Mouse (Mus musculus) embryonic facial prominence, embryonic 13.5 days (tissue): ENCODE measurements at regions not wholly inside any gene's neighbourhood (a gene's known extent, or its start where the extent isn't known, plus 50 kb on each side); places are given as distances from the start of the nearest gene placed in this dataset.
A peak's percentile ranks its signal among the peaks of the same experiment; 100 is the strongest.
"Not testable (repeated sequence)": the region's sequence is repeated elsewhere in the genome, so short reads cannot be mapped to it uniquely, and the experiment has no call there.

Experiments
- ATAC-seq: fragments of 200-750 bp; cut with Nextera tagmentation; 2 replicates; pipeline ENCODE4 v1.8.0; 2017; ENCODE audit warnings: low read depth; ENCODE audit not compliant: insufficient number of reproducible peaks, insufficient read depth, low FRiP score, low TSS enrichment
- H3K27ac ChIP-seq: fragments of 300-500 bp; sonication (generic); 2 replicates; pipeline ENCODE4 v1.5.1; 2015; ENCODE audit warnings: moderate library complexity, mild to moderate bottlenecking, inconsistent platforms
- H3K27me3 ChIP-seq: fragments of 300-500 bp; sonication (generic); 2 replicates; pipeline ENCODE4 v1.6.1; 2015; ENCODE audit warnings: mild to moderate bottlenecking, inconsistent platforms
- H3K36me3 ChIP-seq: fragments of 300-500 bp; sonication (generic); 2 replicates; pipeline ENCODE4 v1.6.1; 2015; ENCODE audit warnings: mild to moderate bottlenecking, inconsistent platforms
- H3K4me1 ChIP-seq: fragments of 300-500 bp; sonication (generic); 2 replicates; pipeline ENCODE4 v1.6.1; 2015; ENCODE audit warnings: inconsistent platforms
- H3K4me2 ChIP-seq: fragments of 300-500 bp; sonication (generic); 2 replicates; pipeline ENCODE4 v1.6.1; 2015; ENCODE audit warnings: moderate library complexity, mild to moderate bottlenecking, inconsistent platforms
- H3K4me3 ChIP-seq: fragments of 300-500 bp; sonication (generic); 2 replicates; pipeline ENCODE4 v1.5.1; 2015; ENCODE audit warnings: mild to moderate bottlenecking, inconsistent platforms
- H3K9ac ChIP-seq: fragments of 300-500 bp; sonication (generic); 2 replicates; pipeline ENCODE4 v1.6.1; 2015; ENCODE audit warnings: mild to moderate bottlenecking, inconsistent platforms
- H3K9me3 ChIP-seq: fragments of 300-500 bp; sonication (generic); 2 replicates; pipeline ENCODE4 v1.6.1; 2016; ENCODE audit warnings: inconsistent platforms
- WGBS: fragments of 180-500 bp; shearing (Covaris S2); methylation state at CpG from one replicate; pipeline ENCODE4 v1.1.7; 2015; ENCODE audit warnings: mixed read lengths; 5-methylcytosine and 5-hydroxymethylcytosine counted together

DNA sequence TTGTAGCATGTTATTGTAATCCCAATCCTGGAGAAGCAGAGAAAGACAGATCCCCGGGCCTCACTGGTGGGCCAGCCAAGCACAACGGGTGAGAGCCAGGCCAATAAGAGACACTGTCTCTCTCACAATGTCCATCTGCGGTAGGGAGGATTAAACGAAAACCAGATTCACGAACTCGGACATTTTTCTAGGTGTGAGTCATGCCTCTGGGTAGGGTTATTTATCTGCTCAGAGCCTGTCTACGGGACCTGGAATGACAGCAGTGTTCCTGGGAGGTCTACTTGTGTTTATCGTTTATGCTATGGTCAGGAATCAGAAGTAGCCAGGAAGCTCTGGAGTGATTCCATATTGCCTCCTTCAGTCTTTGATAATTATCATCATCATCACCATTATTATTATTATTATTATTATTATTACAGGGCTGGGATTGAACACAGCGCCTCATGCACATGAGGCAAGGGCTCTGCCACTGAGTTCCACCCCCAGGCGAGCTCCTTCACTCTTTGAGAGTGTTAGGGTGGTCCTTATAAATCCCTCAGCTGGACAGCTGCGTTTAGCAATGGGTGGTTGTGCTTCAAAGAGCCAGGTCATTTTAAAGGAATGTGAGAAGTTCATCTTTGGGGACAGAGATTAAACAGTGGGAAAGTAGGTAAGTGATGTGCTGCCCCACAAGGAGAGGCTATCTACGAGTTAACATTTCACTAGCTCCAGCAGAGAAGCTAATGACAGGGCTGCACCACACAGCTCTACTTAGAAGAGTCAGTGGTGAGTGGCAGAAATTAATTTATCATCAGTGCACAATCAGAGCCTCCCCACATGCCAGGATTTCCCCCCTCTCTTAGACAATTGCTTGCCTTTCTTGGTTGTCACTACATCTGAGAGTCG, 116.3 kb downstream of the Enc1 start:
- Histone ChIP-seq H3K4me3 (no peak overlapping the region), H3K4me2 (no peak overlapping the region), H3K27me3 (0 out of 2 replicates have a peak, but pooled peaks cover 6% of the 10 kb centered on the region), H3K27ac (no peak overlapping the region), H3K4me1 (no peaks in the 10 kb centered on the region; the same call in 1 of the 2 replicates), H3K9me3 (no peaks in the 10 kb centered on the region), H3K9ac (no peak overlapping the region), H3K36me3 (no peaks in the 10 kb centered on the region)
- 59% methylated on average over 13 of the region's 13 CpGs for WGBS
- ATAC-seq = no peak

DNA sequence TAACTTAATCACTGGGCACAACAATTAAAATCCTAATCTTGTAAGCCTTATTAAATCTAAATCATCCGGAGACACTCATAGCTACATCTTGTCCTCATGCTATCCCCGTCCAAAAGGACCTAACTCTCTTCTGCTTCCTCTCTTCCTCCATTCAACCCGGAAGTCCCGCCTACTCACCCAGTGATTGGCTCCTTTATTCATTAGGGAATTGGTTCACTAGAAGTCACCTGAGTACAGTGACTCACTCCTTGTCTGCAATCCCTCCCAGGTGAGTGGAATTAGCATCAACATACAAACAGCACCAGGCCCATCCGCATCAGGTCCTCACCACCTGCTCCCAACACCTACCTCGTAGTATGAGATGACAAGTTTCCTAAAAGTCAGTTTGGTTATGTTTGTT, 114.5 kb downstream of the Enc1 start:
- H3K36me3 ChIP-seq, H3K9me3 ChIP-seq, H3K4me3 ChIP-seq, ATAC-seq, H3K4me1 ChIP-seq, H3K27ac ChIP-seq, H3K27me3 ChIP-seq, H3K9ac ChIP-seq, H3K4me2 ChIP-seq: not testable (repeated sequence)
- WGBS = 90% methylated on average over 6 of the region's 6 CpGs

DNA sequence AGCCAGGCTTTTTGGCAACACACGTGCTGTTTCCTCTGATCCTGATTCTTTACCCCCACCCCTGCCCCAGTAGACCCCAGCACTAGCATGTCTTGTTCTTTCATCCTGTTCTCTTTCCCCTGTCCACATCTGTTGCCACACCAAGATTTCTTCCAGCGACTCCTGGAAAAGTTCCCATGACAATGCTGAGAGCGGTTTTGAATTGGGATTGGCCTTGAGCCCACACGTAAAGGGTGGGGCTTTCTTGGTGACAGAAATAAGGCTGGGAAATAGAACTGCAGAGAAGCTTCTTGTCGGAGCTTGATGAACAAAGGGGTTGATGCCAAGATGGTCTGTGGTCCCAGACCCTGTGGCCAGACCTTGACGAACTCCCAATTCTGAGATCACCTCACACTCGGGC, 106.8 kb downstream of the Enc1 start:
- H3K4me1 ChIP-seq = no peaks in the 10 kb centered on the region
- 72% methylated on average over 7 of the region's 7 CpGs for WGBS
- no peak for ATAC-seq

GRCm38 (mm10) chr13:97341218-97341889, 100.4 kb downstream of the Enc1 start:
- no peak overlapping the region for H3K4me2 ChIP-seq
- no peak overlapping the region for H3K9ac ChIP-seq
- 0 out of 2 replicates have a peak, but pooled peaks cover 6% of the 10 kb centered on the region for H3K9me3 ChIP-seq
- H3K27ac ChIP-seq = no peak overlapping the region
- H3K4me3 ChIP-seq = no peak overlapping the region
- peaks cover 10% of the 10 kb centered on the region for H3K4me1 ChIP-seq
- ATAC-seq = no peak
- no peaks in the 10 kb centered on the region for H3K36me3 ChIP-seq
- no peaks in the 10 kb centered on the region for H3K27me3 ChIP-seq
- WGBS = 51% methylated on average over 7 of the region's 7 CpGs

More for the DNA sequence above, 106.8 kb downstream of the Enc1 start:
- no peaks in the 10 kb centered on the region for H3K36me3 ChIP-seq
- no peak overlapping the region for H3K4me2 ChIP-seq
- no peak overlapping the region for H3K4me3 ChIP-seq
- H3K27me3 ChIP-seq = no peaks in the 10 kb centered on the region
- H3K27ac ChIP-seq = no peak overlapping the region
- 0 out of 2 replicates have a peak, but pooled peaks cover under 1% of the 10 kb centered on the region for H3K9me3 ChIP-seq
- H3K9ac ChIP-seq = no peak overlapping the region

GRCm38 (mm10) chr13:97337954-97338353, 97.0 kb downstream of the Enc1 start:
- no peak for ATAC-seq
- Histone ChIP-seq H3K4me3 (no peak overlapping the region), H3K9me3 (0 out of 2 replicates have a peak, but pooled peaks cover 6% of the 10 kb centered on the region), H3K4me2 (peak overlapping the region; percentile 11; the same call in 1 of the 2 replicates), H3K4me1 (peaks cover 13% of the 10 kb centered on the region), H3K9ac (no peak overlapping the region), H3K27ac (peak overlapping the region; percentile 62), H3K36me3 (no peaks in the 10 kb centered on the region), H3K27me3 (peaks cover 3% of the 10 kb centered on the region; the same call in 1 of the 2 replicates)
- 10% methylated on average over 3 of the region's 3 CpGs for WGBS

- H3K27ac ChIP-seq = peak overlapping the region; percentile 33; the same call in 1 of the 2 replicates
Observed at GRCm38 (mm10) chr13:97337296-97337731, 96.4 kb downstream of the Enc1 start.

DNA sequence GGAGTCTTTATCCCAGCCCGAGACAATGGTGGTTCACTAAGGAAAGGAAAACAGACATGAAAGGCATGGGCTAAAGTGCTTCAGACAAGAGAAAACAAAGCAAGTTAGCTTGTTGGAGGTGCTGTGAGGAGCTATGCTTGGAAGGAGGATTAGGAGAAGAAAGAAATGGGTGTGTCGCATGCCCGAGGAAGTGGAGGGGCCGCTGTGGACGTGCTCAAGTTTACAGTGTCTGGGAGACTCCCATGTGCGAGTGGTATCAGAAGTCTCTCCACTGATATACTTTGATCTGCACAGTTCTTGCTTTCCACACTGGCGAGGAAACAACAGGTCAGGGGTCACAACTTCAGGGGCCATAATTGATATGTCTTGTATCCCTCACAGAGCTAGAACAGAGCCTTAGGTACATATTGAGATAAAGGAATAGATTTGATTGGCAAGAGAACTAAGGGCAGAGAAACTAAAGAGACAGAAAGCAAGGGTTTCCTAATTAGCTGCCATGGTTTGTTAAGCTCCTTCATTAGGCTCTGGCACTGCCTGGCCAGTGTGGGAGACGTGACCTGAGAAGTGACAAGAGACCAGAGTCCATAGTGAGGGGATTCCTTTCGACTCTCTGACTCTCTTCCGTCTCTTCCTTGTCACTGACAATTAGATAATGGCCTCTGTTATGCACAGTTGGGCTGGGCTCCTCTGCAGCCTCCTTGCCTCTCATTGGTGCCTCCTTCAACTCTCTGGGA, 93.1 kb downstream of the Enc1 start:
- Histone ChIP-seq H3K4me2 (no peak overlapping the region), H3K9me3 (no peaks in the 10 kb centered on the region), H3K4me1 (peaks cover 24% of the 10 kb centered on the region), H3K36me3 (no peaks in the 10 kb centered on the region), H3K9ac (no peak overlapping the region), H3K27ac (no peak overlapping the region), H3K4me3 (no peak overlapping the region), H3K27me3 (peaks cover 3% of the 10 kb centered on the region; the same call in 1 of the 2 replicates)
- 23% methylated on average over 10 of the region's 10 CpGs for WGBS
- no peak for ATAC-seq

More at GRCm38 (mm10) chr13:97337296-97337731, 96.4 kb downstream of the Enc1 start:
- Histone ChIP-seq H3K9me3 (0 out of 2 replicates have a peak, but pooled peaks cover 1% of the 10 kb centered on the region), H3K9ac (no peak overlapping the region), H3K4me1 (peaks cover 13% of the 10 kb centered on the region), H3K4me3 (no peak overlapping the region), H3K27me3 (peaks cover 3% of the 10 kb centered on the region; the same call in 1 of the 2 replicates), H3K4me2 (no peak overlapping the region), H3K36me3 (no peaks in the 10 kb centered on the region)
- WGBS = 38% methylated on average over 10 of the region's 10 CpGs
- ATAC-seq = no peak

DNA sequence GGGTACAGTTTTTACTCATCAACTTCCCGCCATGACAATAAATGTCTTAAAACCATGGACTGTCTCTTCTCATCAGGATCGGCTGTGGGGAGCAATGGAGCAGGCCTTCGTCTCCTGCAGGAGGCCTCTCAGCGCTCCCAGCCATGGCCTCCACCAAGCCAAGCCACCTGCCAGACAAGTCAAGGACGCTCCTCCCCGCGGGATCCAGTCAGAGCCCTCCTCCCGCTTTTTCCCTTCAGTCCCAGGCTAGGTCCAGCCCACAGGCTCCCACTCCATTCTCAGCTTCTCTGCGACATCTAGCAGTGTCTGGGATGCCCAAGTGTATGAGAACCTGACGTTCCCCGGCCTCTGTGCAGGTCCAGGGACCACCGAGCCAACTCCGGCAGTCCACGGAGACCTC, 90.2 kb downstream of the Enc1 start:
- H3K4me2 ChIP-seq = no peak overlapping the region
- 92% methylated on average over 14 of the region's 14 CpGs for WGBS
- H3K9ac ChIP-seq = no peak overlapping the region
- no peaks in the 10 kb centered on the region for H3K36me3 ChIP-seq
- no peaks in the 10 kb centered on the region for H3K9me3 ChIP-seq
- no peak for ATAC-seq
- H3K27ac ChIP-seq = no peak overlapping the region
- peaks cover 23% of the 10 kb centered on the region for H3K4me1 ChIP-seq
- H3K27me3 ChIP-seq = peaks cover 3% of the 10 kb centered on the region; the same call in 1 of the 2 replicates
- no peak overlapping the region for H3K4me3 ChIP-seq

- H3K9me3 ChIP-seq, H3K27me3 ChIP-seq, H3K9ac ChIP-seq, H3K4me3 ChIP-seq, H3K4me2 ChIP-seq, H3K4me1 ChIP-seq, ATAC-seq, H3K27ac ChIP-seq, H3K36me3 ChIP-seq: not testable (repeated sequence)
- WGBS = 71% methylated on average over 4 of the region's 4 CpGs
Observed at GRCm38 (mm10) chr13:97321307-97321706, 80.4 kb downstream of the Enc1 start.

- no peak overlapping the region for H3K27ac ChIP-seq
- no peaks in the 10 kb centered on the region for H3K9me3 ChIP-seq
- WGBS = 17% methylated on average over 4 of the region's 4 CpGs
- no peak for ATAC-seq
- no peaks in the 10 kb centered on the region for H3K27me3 ChIP-seq
- no peak overlapping the region for H3K4me2 ChIP-seq
- H3K4me1 ChIP-seq = 0 out of 2 replicates have a peak, but pooled peaks cover 3% of the 10 kb centered on the region
- H3K9ac ChIP-seq = no peak overlapping the region
- no peak overlapping the region for H3K4me3 ChIP-seq
- no peaks in the 10 kb centered on the region for H3K36me3 ChIP-seq
Observed at GRCm38 (mm10) chr13:97320756-97321155, 79.9 kb downstream of the Enc1 start.

DNA sequence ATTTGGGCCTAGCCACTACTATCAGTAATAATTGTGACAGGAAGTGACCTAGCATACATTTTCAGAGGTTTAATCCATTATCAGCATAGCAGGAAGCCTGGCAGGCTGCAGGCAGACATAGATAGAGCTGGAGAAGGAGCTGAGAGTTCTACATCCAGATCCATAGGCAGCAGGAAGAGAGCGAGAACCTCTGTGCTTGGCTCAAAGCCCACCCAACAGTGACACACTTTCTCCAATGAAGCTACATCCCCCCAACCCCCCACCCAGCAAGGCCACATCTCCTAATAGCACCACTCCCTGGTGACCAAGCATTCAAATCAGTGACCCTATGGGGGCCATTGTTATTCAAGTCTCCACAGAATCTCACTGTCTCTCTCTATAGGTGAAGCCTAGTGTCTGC, 79.4 kb downstream of the Enc1 start:
- Histone ChIP-seq H3K4me1 (0 out of 2 replicates have a peak, but pooled peaks cover 3% of the 10 kb centered on the region), H3K9ac (no peak overlapping the region), H3K27me3 (no peaks in the 10 kb centered on the region), H3K4me3 (no peak overlapping the region), H3K27ac (no peak overlapping the region), H3K4me2 (no peak overlapping the region), H3K36me3 (no peaks in the 10 kb centered on the region), H3K9me3 (no peaks in the 10 kb centered on the region)
- 77% methylated on average over 1 of the region's 1 CpGs for WGBS
- no peak for ATAC-seq
